In the genomic region with DNA sequence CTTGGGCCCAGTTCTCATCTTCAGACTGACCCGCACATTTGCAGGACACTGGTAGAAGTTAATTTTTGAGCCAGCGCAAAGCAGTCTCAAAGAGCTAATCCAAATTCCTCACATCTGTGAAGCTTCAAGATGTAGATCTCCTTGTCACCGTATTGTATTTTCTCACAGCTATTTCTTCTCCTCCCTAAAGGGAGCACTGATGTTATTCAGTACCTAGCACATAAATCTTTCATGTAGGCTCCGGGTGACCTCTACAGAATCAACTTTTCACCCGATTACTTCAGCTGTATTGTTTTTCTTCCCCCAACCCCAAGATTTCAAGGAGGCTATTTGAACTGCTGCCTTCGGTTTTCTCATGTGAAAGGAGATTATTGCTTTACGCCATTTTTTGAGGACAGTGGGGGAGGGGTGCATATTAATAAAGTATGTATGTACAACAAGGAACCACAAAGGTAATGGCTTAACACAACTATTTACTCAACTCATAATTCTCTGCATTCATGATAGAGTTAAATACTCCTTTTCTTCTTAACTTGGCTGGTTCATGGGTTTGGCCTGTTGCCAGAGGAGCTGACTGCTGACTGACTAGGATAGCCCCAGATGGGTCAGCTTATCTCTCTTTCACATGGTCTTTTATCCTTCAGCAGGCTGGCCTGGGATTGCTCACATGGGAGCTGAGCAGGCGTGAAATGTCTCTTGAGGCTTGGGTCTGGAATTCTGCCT, we compare ENCODE assay signal across 8 mouse cellular contexts.
A peak's percentile ranks its signal among the peaks of the same experiment; 100 is the strongest.
DNase-seq lines count a peak whose midpoint lies in the region; ATAC-seq lines count a peak whose summit lies in the region.

No protein-coding gene starts in this region.

- H3K27me3 ChIP-seq in neural tube, embryonic 15.5 days (replicated peaks), result no peaks in the 10 kb centered on the region
- H3K27me3 ChIP-seq in heart, embryonic 14.5 days (ENCODE audit: control insufficient read depth, insufficient read depth, low read length), result no peaks in the 10 kb centered on the region

- H3K36me3 ChIP-seq in neural tube, embryonic 15.5 days, result no peaks in the 10 kb centered on the region
- no peaks in the 10 kb centered on the region for H3K36me3 ChIP-seq in heart, embryonic 14.5 days (ENCODE audit: control insufficient read depth, insufficient read depth, low read length)

- H3K9ac ChIP-seq in neural tube, embryonic 15.5 days (replicated peaks), result no peak overlapping the region
- no peak overlapping the region for H3K9ac ChIP-seq in heart, embryonic 14.5 days (ENCODE audit: low read length)

- no peak overlapping the region for H3K4me3 ChIP-seq in neural tube, embryonic 15.5 days (replicated peaks)
- no peak overlapping the region for H3K4me3 ChIP-seq in heart, embryonic 14.5 days (ENCODE audit: control insufficient read depth in 1 of 2, insufficient read depth in 1 of 2, low read depth in 1 of 2, low read length in 2 of 2)

- peak; percentile 38 for DNase-seq in neural tube, embryonic 10.5 days (ENCODE audit: extremely low spot score, low spot score)
- DNase-seq in cerebellum, adult 9-11 months, result peak; percentile 18
- DNase-seq in thymus, adult 18-20 months, result no peak
- DNase-seq in spleen, adult 12 weeks (ENCODE audit: low spot score), result no peak

- no peak overlapping the region for H3K4me2 ChIP-seq in neural tube, embryonic 15.5 days
- H3K4me2 ChIP-seq in heart, embryonic 14.5 days (ENCODE audit: low read length), result no peak overlapping the region

- no peaks in the 10 kb centered on the region for H3K9me3 ChIP-seq in neural tube, embryonic 15.5 days (replicated peaks)
- no peaks in the 10 kb centered on the region for H3K9me3 ChIP-seq in heart, embryonic 14.5 days (ENCODE audit: control insufficient read depth, low read length)

- peaks cover 9% of the 10 kb centered on the region; the same call in 1 of the 2 replicates for H3K4me1 ChIP-seq in neural tube, embryonic 15.5 days
- peaks cover 3 to 8% of the 10 kb centered on the region in 2 experiments for H3K4me1 ChIP-seq in heart, embryonic 14.5 days (ENCODE audit: control insufficient read depth in 2 of 2, insufficient read depth in 2 of 2, low read length in 2 of 2)

- no peak overlapping the region for H3K27ac ChIP-seq in neural tube, embryonic 15.5 days (replicated peaks)
- no peak overlapping the region for H3K27ac ChIP-seq in heart, embryonic 14.5 days (replicated peaks in 1 of 2; ENCODE audit: control insufficient read depth in 1 of 2, insufficient read depth in 1 of 2, low read depth in 2 of 2, low read length in 2 of 2)

- WGBS in neural tube, embryonic 15.5 days, result 14% methylated on average over 8 of the region's 8 CpGs
- WGBS in heart, embryonic 14.5 days, result 47% methylated on average over 8 of the region's 8 CpGs

- ATAC-seq in neural tube, embryonic 15.5 days (ENCODE audit: low FRiP score), result no peak
- ATAC-seq in heart, embryonic 14.5 days (ENCODE audit: insufficient number of reproducible peaks, insufficient read depth, low FRiP score, low read depth), result peak; percentile 50; the same call in 1 of the 2 replicates
- ATAC-seq in megakaryocyte-erythroid progenitor cell, adult 5-6 weeks (replicated peaks; ENCODE audit: low FRiP score, low TSS enrichment, poor library complexity, severe bottlenecking), result peak; percentile 91
- no peak for ATAC-seq in granulocyte monocyte progenitor cell, adult 5-6 weeks (replicated peaks; ENCODE audit: poor library complexity, severe bottlenecking)

Comparison
In these comparisons a context has a peak if more than half of its experiments do, and no peak if none do; other contexts are left out.
1. DNase-seq: peak in neural tube, embryonic 10.5 days (single experiment) and cerebellum, adult 9-11 months (single experiment); none in thymus, adult 18-20 months (0 of 2) and spleen, adult 12 weeks (single experiment).
2. ATAC-seq: peak in heart, embryonic 14.5 days (single experiment) and megakaryocyte-erythroid progenitor cell, adult 5-6 weeks (single experiment); none in neural tube, embryonic 15.5 days (single experiment) and granulocyte monocyte progenitor cell, adult 5-6 weeks (single experiment).